Mouse (Mus musculus) NIH3T3 (cell line): Measurements from ENCODE around the gene Scn3b.
A peak's percentile ranks its signal among the peaks of the same experiment; 100 is the strongest.

Experiments
- DNase-seq: peaks from one replicate; pipeline ENCODE4 v3.0.0-alpha.2; 2012; ENCODE audit warnings: low read depth

Gene Scn3b

GRCm38 (mm10) chr9:40337131-40337820, 68.3 kb downstream of the Scn3b start:
- DNase-seq = peak; percentile 83

- DNase-seq = no peak
Measured at GRCm38 (mm10) chr9:40339578-40339977, 70.6 kb downstream of the Scn3b start.
